Mouse (Mus musculus) mouse trophoblast stem cell (cell line): ENCODE data around the gene Cd96.
"Not testable (repeated sequence)": the region's sequence is repeated elsewhere in the genome, so short reads cannot be mapped to it uniquely, and the experiment has no call there.

Experiments used
- in situ Hi-C, 2 experiments: fragments of 300-500 bp; cut with MseI, MboI; formaldehyde crosslinking; loops; 2 replicates in 1 of 2; 3 replicates in 1 of 2; pipeline ENCODE4 v1.15.1; 2025

The Cd96 gene

DNA sequence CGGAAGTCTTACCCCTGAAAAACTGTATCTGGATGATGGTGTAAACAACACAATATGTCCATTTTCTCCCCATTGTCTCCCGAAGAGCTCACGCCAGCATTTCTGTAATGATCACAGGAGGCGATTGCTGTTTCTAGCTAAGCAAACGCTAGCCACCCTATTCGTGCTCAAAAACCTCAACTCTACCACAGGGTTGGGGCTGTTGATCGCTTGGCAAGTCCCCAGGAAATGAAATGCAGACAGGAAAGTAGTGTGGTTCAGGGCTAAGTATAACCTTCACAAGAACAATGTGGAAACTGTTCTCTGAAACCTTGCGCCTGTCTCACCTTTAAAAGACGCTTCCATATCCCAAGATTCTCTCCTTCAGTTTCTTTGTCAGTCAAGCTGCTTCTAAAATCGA lies at the start of gene Cd96:
Gene Cd96, minus strand, starts transcription at position 232 of the 400 bp plus-strand sequence.
- in situ Hi-C loops: no loop called here

DNA sequence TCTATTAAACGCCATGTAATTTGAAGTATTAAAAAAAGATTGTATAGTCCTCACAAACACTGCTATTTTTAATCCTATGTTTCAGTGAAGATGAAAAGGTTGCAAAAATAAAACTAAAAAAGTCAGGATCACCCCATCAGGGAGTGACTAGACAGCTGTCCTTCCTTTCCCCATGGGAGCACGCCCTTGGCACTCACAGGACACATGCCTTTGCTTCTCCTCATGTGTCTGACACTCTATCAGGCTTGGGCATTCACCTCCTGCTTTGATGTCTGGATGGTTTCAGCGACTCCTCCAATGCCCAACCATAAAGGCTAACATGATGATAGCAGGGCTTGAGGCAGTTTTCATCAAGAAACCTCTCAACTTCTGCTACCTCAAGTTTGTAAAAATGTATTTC lies 46.9 kb upstream of the Cd96 start:
- in situ Hi-C loops: no loop called here

DNA sequence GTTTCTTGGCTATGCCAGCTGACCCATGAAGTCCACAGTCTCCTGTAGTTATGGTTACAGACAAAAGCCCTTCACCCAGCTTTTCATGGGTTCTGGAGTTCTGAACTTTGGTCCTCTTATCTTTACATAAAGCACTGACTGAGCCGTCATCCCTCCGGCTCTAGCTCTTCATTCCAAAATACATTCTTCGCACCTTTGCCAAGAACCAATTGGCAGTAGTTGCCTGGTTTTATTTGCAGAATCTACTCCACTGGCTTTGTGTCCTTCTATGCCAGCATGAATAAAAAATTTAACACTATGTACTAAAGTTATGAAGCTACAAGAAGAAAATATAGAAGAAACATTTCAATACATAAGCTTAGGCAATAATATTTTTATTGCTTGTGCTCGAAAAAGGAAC lies 45.3 kb upstream of the Cd96 start:
- in situ Hi-C loops: no loop called here

DNA sequence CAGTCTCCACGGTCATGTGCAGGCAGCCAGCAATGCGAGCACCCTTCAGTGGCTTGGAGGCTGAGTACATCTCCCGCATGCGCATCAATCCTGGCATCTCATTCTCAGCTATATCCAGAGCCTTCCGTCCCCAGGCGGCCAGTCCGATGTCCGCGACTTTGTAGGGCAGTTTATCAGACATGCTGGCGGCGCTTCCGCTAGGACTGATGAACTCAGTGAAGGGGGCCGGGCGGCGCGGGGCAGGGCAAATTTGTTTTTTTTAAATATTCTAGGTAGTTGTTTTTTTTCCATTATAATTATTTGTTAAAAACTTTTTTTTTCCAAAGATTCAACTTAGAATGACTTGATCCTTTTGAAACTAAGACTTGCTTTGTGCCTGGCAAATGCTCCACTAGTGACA lies 34.8 kb upstream of the Cd96 start, which contains the start of gene Gm4737:
Gene Gm4737, minus strand, starts transcription at position 246 of the 400 bp plus-strand sequence.
- in situ Hi-C loops: not testable (repeated sequence)

DNA sequence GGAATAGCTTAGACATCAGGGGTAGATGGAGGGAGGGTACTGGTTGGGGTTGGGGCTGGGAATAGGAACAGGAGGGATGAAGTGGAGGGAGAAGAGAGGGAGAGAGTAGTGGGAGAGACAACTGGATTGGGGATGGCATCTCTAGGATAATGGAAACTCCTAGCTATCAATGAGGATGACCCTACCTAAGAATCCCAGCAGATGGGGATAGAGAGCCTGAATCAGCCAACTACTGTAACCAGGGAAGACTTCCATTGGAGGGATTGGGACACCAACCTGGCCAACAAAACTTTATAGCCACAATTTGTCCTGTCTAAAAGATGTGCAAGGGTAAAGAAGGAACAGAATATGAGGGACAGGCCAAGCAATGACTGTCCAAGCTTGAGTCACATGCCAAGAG lies 31.1 kb upstream of the Cd96 start:
- in situ Hi-C loops: no loop called here

DNA sequence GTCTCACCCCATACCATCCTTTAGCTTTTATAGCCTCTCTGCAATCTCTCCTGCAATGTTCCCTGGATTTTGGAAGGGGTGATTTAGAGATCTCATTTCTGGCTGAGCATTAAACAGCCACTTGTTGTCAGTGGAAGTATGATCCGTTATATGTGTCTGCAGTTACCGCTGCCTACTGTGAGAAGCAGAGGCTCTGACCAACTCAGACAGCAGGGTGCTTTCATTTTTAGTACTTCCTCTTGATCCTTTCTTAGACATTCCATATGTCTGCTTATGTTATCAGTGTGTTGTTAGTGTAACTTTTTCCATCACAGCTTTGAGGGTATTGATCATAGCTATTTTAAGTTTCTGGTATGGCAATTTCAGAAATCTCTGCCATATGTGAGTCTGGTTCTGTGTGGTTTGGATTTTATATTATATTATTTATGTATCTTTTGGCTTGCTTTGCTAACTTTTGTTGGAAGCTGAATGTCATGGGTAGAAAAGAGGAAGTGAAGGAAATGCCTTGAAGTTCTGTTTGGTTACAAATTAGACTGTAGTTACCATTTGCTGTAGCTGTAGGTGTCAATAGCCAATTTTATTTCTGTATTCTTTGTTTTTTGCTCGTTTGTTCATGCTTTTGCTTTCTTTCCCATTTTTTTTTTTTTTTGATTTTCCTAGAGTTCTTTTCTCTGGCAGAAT lies 28.8 kb upstream of the Cd96 start:
- in situ Hi-C loops: no loop called here

DNA sequence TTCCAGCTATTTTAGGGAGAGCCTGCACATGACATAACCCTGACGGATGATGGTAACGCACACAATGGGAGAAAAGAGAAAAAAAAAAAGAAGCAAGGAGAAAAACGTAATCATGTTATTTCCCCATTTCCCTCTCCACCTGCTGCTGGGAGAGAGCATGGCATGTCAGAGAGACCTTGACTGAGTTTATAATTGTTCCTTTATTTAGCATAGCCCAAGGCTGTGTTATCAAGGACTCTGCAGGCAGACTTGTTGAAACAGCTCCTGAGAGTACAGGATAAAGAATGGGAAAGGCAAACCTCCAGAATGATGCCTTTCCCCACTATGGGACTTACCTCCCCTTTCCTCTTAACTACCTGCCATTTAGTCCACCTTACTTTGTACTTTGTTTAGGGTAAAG lies 26.9 kb upstream of the Cd96 start:
- in situ Hi-C loops: no loop called here

DNA sequence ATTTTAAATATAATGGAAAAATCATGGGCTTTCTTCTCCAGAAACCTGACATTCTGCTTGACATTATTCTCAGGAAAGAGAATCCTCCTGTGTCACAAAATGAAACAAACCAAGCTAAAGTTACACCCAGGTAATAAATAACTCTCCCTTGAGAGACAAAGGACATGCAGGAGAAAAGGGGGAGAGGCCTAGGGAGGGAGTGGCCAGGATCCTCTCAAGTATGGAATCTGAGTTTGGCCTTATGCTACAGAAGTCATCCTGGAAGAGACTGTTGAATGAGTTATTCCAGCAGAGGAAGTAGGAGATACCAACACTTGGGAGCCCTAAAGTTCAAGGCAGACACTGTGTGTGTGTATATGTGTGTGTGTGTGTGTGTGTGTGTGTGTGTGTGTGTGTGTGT lies 2.2 kb upstream of the Cd96 start:
- in situ Hi-C loops: no loop called here

DNA sequence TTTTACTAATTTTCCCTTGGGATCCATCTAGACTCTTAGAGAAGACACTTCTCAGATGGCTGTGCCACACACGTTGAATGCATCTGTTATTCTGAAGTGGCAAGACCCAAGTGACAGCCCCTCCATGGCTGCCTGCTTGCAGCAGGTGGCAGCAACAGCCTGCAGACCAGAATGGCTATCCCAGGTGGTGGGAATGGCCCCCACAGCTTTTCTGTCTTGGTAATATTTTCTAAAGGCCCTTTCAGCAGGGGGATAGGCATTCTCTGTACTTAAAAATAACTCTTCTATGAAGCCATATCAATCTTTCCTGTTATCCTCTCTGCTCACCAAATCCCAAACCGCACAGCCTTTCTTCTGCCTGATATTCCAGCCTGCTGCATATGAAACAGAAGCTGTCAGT lies 1.4 kb upstream of the Cd96 start:
- in situ Hi-C loops: no loop called here

DNA sequence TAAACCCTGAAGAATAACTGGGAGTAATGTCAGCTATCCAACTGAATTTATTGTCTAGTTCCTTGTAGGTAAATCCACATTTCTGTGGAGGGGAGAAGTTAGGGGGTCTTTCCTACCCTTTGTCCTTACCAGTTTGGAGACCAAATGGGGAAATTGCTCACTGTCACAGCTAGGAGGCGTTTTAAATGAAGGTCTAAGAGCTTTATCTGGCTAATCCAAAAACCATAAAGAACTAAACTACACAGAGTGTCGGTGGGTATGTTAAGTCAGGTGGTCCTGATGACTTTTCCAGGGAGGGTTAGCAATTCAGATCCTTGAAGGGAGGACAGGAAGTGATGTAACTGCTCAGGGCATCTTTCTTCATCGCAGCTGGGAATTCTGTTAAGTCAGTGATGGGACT lies 556 bp upstream of the Cd96 start:
- in situ Hi-C loops: no loop called here

DNA sequence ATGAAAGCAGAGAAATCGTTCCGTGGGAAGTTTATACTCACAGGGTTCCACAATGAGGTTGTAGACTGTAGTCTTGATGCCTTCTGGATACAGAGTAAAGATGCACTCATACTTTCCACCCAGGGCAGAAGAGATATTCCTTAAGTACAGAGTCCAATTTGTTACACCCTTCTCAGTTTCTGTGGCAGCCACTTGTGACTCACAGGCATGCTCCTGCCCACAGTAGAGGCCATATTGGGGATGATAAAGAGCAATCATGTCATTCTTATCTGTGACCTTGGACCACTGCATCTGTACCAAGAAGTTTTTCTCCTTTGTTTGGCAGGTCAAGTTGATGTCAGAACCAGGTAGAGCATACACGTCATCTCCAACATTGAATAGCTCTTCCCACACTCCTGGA lies 2.4 kb downstream of the Cd96 start:
- in situ Hi-C loops: no loop called here

DNA sequence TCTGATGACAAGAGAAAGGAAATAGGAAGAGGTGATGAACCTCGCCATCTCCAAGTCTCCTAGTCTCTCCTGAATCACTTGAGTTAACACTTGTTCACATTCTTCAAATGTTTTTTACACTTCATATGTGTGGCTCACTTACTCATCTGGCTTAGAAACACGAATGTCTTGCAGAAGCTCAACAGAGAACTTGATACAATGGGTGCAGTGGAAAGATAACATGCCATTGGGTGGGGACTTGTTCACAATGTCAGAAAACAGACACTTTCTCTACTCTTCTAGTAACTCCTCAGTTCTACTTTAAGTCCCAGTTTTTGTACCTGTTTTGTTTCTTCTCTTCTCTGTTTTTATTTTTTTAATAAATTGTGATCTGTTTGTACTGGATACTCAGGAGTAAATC lies 5.3 kb downstream of the Cd96 start:
- in situ Hi-C loops: no loop called here

DNA sequence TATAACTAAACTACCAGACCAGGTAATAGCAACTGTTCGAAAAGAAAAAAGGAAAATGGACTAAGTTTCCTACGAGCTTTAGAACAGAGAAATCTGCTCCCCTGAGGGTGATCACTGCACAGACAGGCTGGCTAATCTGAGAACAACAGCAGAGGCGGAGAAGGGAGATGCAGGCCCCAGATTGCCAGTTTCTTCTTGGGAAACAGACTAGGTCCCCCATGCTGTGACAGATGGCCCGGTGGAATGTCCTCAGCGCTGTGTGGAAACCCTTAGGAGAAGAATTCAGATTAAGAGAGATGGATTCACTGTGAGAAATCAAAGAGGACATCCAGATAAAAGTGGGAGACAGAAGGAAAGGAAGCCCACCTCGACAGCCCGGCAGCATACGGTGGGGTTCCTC lies 10.5 kb downstream of the Cd96 start:
- in situ Hi-C loops: no loop called here

DNA sequence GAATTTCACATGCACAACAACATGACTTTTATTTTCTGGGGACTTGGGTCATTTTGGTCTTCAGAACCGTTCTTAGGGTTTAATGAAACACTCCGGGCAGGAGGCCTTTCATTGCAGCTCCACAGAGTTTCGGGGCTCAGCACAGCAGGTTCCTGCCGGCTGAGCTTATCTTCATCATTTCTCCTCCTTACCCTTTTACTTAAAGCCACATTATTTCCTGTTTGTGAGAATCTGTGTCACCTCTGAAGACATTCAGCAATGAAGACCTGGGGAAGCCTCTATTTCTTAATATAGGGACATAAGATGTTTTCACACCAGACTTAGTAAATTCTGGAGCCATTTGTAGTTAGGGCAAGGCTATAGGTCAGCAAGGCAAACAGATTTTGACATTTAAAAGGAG lies 12.6 kb downstream of the Cd96 start:
- in situ Hi-C loops: no loop called here

DNA sequence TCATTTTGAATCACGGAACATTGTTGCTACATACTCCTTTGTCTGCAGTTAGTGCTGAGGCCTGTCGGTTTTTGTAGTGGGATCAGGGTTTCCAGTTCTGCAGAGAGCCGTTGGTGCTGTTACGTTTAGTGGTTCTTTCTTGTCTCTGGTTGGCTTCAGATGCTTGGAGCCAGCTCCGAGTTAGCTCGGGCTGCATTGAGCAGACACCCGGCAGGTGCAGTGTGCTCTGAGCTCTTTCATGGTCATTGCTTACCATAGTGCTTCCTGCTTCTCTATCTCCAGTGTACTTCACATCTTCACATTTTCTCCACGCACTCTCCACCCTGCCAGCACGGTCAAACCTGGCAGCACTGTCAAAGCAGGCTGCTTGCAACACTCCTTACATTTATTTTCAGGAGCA lies 15.6 kb downstream of the Cd96 start:
- in situ Hi-C loops: no loop called here

DNA sequence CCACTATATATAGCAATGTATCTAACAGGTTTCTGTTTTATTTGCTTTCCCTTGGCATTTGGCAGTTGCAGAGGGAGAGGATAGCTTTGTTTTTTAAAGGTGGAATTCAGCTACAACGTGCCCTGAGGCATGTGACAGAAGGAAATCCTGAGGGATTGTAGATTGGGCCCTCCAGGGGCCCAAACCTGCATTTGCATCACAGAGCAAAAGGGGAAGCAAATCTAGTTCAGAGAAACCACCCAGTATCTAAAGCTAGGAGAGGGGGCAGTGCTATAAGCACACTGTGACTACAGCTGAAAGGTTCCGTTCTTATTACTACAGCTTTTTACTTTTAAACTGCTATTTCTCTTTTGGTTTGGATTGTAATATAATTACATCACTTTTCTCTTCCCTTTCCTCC lies 18.3 kb downstream of the Cd96 start:
- in situ Hi-C loops: no loop called here

DNA sequence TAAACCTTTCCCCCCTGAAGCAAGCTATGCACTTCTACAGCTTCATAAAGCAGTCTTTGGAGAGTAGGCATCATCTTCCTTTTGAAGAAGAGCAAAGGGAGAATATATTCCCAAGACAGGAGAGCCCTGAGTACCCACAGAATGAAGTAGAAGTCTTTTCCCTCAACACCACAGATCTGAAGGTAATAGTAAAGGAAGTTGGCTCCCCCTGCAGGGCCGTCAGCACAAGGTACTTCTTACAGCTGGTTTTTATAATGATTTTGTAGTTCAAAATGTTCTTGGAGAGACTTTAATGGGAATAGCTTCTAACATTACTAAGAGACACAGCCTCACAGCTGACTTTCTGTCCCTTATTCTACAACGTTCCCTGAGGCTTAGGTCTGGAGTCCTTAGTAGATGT lies 19.8 kb downstream of the Cd96 start:
- in situ Hi-C loops: no loop called here

DNA sequence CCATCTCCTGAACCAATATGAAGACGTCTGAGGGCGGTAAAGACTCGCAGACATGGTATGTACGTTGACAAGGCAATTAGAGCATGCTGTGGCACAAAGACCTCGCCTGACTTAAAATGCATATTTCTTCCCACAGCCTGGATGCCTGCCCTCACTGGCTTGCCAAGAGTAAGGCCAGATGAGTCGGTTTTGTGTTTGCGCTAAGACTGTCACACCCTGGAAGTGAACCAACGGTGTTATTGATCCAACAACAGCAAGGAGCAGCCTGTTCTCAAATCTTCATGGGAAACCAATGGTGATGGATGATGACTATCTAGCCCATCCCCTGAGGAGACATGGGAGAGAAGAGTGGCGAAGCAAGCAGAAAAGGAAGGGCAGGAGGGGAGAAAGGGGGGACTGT lies 22.6 kb downstream of the Cd96 start:
- in situ Hi-C loops: no loop called here

DNA sequence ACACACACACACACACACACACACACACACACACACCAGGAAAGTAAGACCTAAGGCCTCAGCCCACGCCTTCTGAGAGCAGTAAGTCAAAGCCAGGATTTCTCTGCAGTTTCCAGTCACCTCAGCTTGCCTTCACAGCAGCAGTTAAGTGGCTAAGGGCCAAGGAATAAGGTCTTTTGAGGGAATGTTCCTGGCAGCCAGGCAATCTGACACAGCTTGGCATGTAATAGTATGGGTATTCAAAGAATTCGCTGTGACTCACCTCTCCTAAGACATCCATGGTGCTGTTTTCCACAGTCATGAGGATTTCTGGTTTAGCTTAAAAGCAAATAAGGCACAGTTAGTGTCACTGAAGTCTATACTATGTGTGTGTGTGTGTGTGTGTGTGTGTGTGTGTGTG lies 25.6 kb downstream of the Cd96 start:
- in situ Hi-C loops: no loop called here

DNA sequence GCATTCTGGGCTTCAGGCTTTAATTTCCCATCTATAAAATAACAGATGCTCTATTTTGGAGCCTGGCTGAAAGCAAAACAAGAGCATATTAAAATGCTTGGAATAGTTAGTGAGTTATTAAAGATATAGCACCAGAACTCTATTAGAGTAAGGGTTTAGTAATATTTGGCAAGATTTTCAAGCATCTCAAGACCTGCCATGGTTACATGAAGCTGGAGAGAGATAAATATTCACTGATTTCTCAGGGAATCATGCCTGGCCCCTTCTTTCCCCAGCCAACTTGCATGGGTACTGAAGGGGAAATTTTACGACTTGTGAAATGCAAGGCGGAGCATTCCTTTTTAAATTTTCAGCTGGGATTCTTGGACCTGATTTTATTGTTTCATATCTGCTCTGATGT lies 27.1 kb downstream of the Cd96 start:
- in situ Hi-C loops: no loop called here

DNA sequence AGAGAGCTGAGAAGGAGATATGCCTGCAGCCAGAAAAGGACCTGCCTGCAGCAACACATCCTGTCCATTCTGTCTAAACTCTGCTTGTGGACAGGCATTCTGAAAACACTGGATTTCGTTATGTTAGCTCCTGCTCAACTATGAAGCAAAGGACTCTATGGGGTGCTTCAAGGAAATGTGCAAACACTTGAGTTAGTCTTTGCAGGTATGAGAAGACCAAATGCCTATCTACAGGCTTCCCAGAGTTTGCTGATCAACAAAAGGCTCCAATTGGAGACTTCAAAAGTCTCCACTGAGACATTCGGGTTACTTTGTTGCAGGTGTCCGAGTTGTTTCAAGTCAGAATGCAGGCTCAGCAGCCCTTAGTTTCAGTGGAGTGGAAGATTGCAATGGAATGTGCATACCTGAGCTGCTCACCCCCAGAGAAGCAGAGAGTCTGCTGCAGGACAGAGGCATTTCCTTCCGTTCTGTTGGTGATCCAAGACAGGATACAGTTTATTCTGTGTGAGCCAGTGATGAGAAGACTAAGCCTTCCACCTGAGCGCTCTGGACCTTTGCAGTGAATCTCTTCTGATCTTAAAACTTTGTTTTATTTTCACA lies 33.1 kb downstream of the Cd96 start:
- in situ Hi-C loops: no loop called here

DNA sequence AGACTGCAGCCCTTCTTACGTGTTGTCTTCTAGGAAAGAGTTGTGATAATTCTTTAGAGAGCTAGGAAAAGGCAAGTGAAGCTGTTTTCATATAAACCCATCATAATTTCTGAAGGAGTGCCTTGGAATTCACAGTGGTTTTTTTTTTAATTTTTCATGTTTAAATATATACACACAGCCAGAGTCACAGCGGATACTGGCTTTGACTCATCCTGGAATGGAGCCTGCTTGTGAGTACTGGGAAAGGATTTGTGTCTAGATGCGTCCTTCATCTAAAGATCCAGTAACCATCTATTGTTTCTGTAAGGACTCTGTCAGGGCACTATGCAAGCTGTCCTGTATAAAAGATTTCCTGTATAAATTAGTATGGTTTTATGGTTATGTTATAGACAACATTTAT lies 52.1 kb downstream of the Cd96 start:
- in situ Hi-C loops: no loop called here

DNA sequence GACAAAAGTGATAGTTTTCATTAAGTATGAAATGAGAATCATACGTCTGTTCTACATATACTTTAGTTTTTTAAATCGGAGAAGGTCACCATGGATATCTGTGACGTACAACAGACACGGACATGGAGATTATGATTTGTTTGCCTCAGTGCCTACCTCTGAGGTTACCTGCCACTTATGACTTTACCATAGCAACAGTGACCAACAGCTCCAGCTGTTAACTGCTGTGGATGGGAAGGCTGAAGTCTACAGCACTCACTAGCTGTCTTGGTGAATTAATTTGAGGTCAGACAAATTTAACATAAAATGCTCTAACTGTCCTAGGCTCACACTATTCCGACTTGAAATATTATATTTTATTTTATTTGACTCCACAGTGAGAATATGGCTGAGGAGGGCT lies 56.8 kb downstream of the Cd96 start:
- in situ Hi-C loops: no loop called here

DNA sequence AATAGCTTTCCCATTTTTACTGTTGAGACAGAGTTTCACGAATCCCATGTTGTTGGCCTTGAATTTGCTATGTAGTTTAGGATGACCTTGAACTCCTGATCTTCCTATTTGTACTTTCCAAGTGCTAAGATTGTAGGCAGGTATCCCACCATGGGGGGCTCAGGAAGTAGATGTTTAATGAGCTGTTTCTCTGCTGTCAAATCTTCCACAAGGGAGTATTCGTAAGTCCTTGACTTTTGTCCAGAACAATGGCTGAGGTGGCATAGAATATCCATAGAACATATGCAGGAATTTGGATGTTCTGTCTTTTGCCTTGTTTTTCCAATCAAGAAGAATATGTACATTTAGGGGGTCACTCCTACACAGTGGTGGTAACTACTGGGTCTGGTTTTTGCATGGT lies 73.1 kb downstream of the Cd96 start:
- in situ Hi-C loops: no loop called here
